Mouse (Mus musculus): ENCODE data around the gene Map4k4.

Gene Map4k4

GRCm38 (mm10) chr1:39898686-39899085, 2.0 kb upstream of the Map4k4 start:
- DNase-seq (ENCODE audit: low spot score in 2 of 2) = no peak

- peak; percentile 44 to 57 for DNase-seq (ENCODE audit: low spot score in 2 of 2)
Observed at GRCm38 (mm10) chr1:39901063-39901811, 524 bp downstream of the Map4k4 start.

DNA sequence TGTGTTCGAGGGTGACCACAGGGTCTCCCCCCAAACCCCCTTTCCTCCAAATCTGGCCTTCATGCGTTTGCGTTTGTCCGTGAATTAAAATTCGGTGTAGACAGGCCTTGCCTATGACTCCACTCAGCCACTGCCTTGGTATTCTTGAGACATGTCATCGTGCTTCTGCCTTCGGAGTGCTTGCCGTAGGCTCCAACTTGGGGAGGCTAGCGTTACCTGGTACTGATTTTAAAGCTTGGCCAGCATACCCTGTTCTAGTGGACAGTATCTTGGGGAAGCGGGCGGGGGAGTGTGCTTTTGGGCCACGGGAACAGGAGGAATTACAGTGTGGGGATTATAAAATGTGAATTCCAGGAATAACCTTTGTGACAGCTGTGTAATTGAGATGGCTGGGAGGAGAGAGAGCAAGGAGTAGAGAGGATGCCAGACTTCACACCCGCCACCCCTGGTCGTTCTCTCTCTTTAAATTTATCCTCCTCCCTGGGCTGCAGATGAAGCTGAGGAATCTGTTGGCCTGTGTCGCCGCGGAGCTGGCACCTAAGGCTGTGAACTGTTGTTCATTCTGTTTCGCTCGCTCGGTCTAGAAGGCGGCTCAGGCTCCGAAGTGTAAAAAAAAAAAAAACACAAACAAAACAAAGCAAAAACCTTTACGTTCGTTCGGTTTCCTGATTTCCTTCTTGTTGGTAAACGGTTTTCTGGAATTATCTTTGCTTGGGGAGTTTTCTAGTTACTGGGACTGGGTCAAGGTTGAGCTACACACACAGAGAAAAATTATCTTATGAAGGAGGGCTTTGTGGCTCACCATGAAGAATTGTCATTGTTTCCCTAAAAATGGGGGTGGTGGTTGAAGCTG, 1.4 kb downstream of the Map4k4 start:
- peak in 1 of 2 experiments; percentile 25 for DNase-seq (ENCODE audit: low spot score in 2 of 2)

- no peak for DNase-seq (ENCODE audit: low spot score in 2 of 2)
Observed at GRCm38 (mm10) chr1:39902704-39903151, 2.0 kb downstream of the Map4k4 start.

DNA sequence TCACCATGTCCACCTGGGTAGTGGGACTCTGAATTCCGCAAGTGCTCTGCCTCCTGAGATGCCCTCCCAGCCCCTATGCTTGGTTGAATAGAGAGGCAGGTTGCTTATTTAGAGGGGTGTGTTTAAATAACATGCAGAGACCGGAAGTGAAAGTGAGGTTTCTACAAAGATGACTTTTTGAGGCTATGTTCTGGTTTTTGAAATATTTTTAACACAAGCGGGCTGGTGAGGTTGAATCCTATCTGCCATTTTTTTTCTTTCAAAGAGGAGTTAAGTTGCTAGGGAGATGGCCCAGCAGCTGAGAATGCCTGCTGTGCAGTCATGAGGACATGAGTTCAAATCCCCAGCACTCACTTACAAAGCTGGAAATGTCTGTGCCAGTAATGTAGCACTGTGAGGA, 4.0 kb downstream of the Map4k4 start:
- DNase-seq (ENCODE audit: low spot score in 2 of 2) = no peak

DNA sequence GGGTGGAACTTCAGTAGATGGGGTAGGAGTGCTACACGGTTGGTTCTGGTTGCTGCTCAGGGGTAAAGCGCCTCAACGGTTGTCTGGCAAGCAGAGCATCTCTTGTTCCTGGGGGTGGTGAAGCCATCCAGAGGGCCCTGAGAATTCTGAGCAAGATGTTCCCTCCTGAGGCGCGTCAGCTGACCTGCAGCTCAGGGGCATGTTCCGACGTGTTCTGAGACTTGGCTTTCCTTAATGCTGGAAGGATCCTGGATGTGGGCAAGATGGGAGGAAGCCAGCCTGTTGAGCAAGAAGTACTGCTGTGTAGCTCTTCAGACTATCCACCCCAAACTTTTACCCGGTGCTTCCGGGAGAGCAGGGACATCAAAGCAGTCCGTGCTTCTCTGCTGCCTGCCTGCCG, 6.2 kb downstream of the Map4k4 start:
- no peak for DNase-seq (ENCODE audit: low spot score in 2 of 2)

GRCm38 (mm10) chr1:39908976-39909375, 8.3 kb downstream of the Map4k4 start:
- no peak for DNase-seq (ENCODE audit: low spot score in 2 of 2)

DNA sequence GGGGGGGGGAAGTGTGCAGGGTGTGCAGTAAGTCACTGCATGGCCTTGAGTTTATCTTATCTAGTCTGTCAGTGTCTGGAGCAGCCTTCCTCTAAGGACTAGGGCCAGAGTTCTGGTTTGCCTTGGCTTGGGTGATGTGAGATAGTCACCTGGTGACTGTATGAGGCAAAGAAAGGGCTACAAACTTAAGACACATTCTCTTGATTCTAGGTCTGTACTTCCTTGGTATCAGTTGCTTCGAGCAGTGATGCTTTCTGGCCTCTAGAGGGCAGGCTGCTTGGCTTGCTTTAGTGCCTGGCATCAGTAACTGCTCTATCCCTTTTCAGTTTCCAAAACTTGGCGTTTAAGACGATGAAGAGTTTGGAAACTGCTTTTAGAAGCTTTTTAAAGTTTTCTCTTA, 10.7 kb downstream of the Map4k4 start:
- peak in 1 of 2 experiments; percentile 58 for DNase-seq (ENCODE audit: low spot score in 2 of 2)

- no peak for DNase-seq (ENCODE audit: low spot score in 2 of 2)
Observed at GRCm38 (mm10) chr1:39913256-39913655, 12.5 kb downstream of the Map4k4 start.

GRCm38 (mm10) chr1:39916144-39916543, 15.4 kb downstream of the Map4k4 start:
- DNase-seq (ENCODE audit: low spot score in 2 of 2) = no peak

GRCm38 (mm10) chr1:39917855-39918516, 17.3 kb downstream of the Map4k4 start:
- DNase-seq (ENCODE audit: low spot score in 2 of 2) = no peak

GRCm38 (mm10) chr1:39918517-39919115, 17.9 kb downstream of the Map4k4 start:
- no peak for DNase-seq (ENCODE audit: low spot score in 2 of 2)

DNA sequence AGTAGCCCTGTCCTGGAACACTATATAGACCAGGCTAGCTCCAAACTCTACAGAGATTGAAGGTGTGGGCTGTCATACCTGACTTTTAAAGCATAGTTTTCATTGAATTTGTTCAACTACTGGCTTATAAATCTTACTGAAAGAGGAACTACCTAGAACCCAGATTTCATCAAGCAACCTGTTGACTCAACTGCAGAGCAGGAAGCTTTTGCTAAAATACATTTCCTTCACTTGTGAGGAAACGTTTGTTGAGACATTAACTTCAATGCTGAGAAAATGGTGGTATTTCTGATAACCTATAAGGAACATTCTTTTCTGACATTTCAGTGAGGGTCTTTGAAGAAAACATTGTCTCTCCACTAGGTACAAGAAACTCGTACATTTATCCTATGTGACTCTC, 19.9 kb downstream of the Map4k4 start:
- no peak for DNase-seq (ENCODE audit: low spot score in 2 of 2)

GRCm38 (mm10) chr1:39921996-39922395, 21.3 kb downstream of the Map4k4 start:
- DNase-seq (ENCODE audit: low spot score in 2 of 2) = no peak

GRCm38 (mm10) chr1:39922714-39923113, 22.0 kb downstream of the Map4k4 start:
- DNase-seq (ENCODE audit: low spot score in 2 of 2) = peak in 1 of 2 experiments; percentile 52

- peak in 1 of 2 experiments; percentile 48 for DNase-seq (ENCODE audit: low spot score in 2 of 2)
Observed at GRCm38 (mm10) chr1:39923395-39924337, 23.0 kb downstream of the Map4k4 start.

DNA sequence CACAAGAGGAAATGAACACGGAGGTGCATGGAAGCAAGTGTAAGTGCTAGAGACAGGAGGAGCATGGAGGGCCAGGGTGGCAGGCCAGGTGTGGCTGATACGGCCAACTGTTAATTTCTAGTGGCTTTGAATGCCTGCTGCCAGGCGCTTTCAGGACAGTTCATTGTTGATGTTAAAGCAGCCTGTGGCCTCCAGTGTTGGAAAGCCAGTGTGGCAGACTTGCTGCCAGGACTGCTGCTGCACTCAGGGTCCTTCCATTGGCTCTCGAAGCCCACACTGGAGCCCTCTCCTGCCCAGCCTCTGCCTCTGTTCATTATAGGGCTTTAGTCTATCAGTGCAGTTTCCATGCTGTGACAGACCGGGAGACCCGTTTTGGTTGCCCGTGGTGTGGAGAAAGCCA, 30.3 kb downstream of the Map4k4 start:
- no peak for DNase-seq (ENCODE audit: low spot score in 2 of 2)

DNA sequence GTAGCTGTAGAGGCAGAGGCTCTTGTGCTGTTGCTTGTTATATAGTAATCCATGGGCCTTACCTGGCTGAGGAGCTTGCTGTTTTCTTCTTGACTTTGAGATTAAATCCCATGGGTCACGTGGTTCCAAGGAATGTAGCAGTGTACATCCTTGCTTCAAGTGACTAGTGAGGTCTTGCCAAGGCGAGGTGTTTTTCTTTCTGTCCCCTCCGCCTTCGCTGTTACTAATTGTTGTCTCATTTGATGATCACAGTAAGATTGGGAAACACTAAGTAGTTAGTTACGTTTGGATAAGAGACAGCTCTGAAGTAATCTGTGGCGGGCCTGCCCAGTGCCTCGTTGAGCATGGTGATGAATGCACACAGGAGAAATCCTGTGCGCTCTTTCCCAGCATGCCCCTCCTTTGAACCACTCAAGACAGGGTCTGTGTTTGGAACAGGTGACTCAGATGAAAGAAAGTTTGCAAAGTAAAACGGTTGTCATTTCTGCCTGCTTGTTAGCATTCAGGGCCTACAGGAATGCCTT, 31.6 kb downstream of the Map4k4 start:
- no peak for DNase-seq (ENCODE audit: low spot score in 2 of 2)

DNA sequence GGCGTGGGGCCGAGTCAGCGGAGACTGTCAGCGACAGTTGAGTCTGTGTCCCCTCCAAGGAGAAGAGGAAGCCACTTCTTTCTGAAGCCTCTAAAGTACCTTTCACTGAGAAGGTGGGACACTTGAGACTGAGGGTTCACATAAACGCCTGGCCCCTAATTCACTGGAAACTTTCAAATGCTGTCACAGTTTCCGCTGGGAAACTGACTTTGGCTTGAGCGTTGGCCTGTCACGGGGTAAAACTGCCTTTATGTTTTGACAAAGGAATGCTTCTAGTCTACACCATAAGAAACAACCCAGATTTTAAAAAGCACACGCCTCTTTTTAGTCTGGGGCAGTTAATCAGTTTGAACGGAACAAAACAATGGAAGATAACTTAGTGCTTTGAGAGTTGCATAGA, 32.2 kb downstream of the Map4k4 start:
- DNase-seq (ENCODE audit: low spot score in 2 of 2) = no peak

GRCm38 (mm10) chr1:39934954-39935353, 34.2 kb downstream of the Map4k4 start:
- DNase-seq (ENCODE audit: low spot score in 2 of 2) = no peak

DNA sequence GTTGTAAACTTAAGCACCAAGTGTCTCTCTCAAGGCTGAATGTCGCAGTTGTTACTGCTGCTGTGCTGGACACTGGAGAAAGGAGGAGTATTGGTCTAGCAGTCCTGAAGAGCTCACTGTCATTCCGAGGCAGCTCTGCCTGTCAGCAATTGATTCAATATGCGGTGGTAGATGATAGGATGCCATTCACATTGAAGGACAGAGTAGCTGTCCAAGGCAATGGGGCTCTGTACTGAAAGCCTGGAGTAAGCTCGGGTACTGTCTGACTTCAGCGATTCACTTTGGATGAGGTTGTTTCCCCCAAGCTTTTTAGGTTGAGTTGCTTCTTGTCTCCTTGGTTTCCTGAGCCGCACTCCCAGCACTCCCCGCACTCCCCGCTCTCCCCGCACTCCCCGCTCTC, 34.9 kb downstream of the Map4k4 start:
- DNase-seq (ENCODE audit: low spot score in 2 of 2) = no peak

Measured in spleen, postnatal 10 days (tissue).